Mouse (Mus musculus) layer of hippocampus, adult 9-10 months (tissue): ENCODE measurements at regions not wholly inside any gene's neighbourhood (a gene's known extent, or its start where the extent isn't known, plus 50 kb on each side); places are given as distances from the start of the nearest gene placed in this dataset.

Experiments
- DNase-seq: peaks from one replicate; pipeline ENCODE4 v3.0.0; 2022; ENCODE audit warnings: low spot score

DNA sequence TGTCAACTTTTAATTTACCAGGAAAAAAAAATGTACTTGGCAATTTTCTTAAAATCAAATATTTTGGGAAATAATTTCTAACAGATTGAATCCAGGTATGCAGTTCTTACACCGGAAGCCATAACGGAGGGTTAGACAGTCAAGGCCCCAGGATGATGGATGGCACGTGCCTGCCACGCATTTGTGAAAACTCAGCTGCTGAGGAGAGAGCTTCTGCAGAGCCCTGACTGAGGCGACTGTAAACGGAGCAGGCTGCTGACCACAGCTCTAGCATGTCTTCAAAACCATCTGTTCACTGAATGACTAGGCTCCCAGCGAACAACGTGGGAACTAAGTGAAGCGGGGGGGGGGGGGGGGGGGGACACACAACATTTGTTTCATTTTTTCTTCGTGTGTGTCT, 416.5 kb upstream of the Castor2 start:
- DNase-seq = no peak

DNA sequence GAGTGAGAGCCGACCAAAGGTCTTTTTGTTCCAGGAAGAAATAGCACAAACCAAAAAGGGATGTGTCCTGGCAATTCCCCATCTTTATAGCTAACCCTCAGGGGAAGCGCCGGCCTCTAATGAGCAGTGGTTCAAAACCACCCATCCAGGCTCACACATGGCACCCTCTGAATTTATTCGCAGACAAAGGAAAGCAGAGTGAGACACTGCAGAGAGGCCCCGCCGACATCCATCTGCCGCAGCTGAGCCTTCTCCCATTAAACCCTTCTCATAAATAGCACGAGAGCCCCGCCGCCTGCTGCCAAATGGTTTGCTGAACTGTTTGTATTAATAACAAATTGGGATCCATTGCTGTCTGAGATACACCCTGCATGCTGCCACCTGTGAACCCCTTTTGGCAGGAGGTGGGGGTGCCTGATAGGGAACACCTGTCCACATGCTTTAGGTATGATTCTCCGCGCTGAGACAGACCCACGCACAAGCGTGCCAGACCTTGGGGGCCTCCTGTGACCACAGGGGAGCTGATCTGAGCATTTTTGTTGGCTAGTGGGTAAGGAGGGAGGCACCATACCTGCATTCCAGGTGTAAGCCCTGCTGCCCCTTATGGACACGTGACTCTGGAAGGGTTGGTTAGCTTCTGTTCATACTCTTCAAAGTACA, 422.6 kb upstream of the Castor2 start:
- peak; percentile 37 for DNase-seq

- DNase-seq = no peak
Measured at GRCm38 (mm10) chr5:133675636-133676035, 423.9 kb upstream of the Castor2 start.

GRCm38 (mm10) chr5:133666473-133666872, 433.0 kb upstream of the Castor2 start:
- no peak for DNase-seq

- no peak for DNase-seq
Measured at GRCm38 (mm10) chr5:133662474-133663256, 436.8 kb upstream of the Castor2 start.

GRCm38 (mm10) chr5:133660351-133660750, 439.2 kb upstream of the Castor2 start:
- DNase-seq = no peak

DNA sequence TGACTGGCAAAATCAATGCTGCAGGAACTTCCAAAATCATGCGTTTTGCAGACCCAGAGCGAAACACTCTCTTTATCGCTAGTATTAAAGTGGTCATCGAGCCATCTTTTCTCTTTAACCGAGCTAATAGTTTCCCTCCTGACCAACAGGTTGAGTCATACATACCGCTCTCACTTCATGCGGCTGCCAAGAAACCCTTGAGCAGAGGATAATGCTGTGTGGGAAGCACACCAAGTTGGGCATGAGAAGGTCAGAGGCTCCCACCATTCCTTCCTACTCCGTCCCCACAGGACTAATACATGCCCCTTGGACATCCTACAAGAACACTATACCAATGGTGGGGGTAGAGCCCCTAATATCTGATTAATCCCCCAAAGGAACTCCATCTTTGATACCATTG, 442.7 kb upstream of the Castor2 start:
- DNase-seq = no peak

DNA sequence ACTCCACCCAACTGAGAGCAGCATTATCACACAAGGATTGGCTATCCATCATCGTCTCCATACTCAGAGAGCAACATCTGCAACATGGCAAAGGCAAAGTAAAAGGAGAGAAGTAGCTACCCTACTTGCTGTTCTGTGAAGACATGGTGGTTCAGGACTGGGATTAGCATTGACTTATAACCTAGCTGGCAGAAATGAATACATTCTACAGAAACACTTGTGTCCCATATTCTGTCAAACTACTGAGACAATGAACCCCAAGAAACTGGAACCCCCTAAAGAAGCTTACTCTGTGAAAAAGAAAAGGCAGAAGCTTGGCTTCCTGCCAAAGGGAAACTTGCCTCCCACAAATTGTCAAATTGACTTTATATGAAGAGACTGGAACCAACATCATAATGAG, 446.1 kb upstream of the Castor2 start:
- no peak for DNase-seq

GRCm38 (mm10) chr5:133650246-133650645, 449.3 kb upstream of the Castor2 start:
- no peak for DNase-seq

DNA sequence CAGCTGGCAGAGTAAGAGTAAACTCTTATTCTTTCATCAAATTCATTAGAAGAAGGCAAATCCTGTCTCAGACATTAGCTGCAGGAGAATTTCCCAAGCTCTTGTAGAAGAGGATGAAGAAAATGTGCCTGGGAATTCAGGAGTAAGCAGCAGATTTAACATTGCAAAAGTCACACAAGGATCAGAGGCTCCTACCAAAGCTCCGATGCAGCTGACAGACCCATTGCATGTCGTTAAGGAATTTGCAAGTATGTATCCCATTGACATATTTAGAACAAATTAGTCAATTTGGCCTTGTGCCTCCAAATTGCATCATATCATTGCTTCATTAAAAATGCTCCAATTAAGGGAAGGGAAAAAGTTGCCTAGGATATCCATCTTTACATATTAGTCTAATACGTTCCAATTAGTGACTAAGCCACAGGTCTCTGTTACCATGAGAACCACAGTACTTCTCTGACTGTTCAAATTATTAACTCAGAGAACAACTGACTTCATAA, 453.8 kb upstream of the Castor2 start:
- no peak for DNase-seq

- DNase-seq = no peak
Measured at GRCm38 (mm10) chr5:133643326-133643725, 456.2 kb upstream of the Castor2 start.

DNA sequence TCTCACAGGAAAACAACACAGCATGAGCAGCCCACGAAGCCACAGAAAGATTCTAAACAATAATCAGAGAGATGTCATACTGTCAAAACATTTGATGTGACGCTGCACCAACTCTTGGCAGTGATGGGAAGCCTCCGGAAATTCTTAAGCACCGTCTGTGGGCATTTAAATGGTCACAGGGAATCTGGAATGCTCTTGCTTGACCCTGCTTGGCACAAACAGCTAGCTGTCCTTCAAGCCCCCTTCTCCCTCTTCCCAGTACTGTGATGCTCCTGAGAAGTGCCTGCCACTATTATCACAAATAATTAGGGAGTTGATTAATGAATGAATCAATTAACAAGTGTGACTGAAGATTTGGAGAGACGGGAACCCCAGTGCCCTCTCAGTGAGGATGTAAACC, 465.0 kb upstream of the Castor2 start:
- DNase-seq = no peak

- no peak for DNase-seq
Measured at GRCm38 (mm10) chr5:133631812-133632211, 467.7 kb upstream of the Castor2 start.

GRCm38 (mm10) chr5:133619347-133619746, 480.2 kb upstream of the Castor2 start:
- no peak for DNase-seq

GRCm38 (mm10) chr5:133601241-133601739, 498.2 kb upstream of the Castor2 start:
- DNase-seq = no peak

GRCm38 (mm10) chr5:133600630-133601029, 498.9 kb upstream of the Castor2 start:
- no peak for DNase-seq

DNA sequence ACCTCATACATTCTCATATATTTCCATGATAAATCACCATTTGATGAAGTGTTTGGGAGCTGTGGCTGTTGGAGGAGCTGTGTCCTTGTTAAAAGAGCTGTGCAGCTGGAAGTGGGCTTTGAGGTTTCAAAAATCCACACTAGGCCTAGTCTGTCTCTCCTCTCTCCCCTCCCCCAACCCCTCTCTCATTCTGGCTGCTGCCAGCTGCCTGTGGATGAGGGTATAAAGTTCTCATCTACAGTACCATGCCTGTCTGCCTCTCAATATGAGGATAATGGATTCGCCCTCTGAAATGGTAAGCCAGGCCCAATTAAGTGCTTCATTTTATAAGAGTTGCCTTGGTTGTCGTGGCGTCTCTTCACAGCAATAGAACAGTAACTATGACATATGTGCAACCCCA, 501.4 kb upstream of the Castor2 start:
- no peak for DNase-seq

DNA sequence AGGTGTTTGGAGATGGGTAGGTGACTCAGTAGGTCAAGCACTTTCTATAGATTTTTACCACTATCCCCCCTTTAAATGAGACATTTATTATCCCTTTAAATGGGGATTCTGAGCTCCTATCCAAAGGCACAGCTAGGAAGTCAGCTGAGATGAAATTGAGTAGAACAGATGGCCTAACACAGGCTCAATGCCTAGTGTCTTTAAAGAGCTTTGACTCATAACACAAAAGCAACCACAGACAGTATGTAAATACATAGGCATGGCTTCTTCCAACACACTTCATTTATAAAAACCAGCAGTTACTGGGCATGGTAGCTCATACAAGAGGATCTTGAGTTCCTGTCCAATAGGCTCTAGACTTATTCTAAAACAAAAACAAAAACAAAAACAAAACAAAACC, 513.0 kb upstream of the Castor2 start:
- no peak for DNase-seq

GRCm38 (mm10) chr5:133585181-133585580, 514.3 kb upstream of the Castor2 start:
- DNase-seq = peak; percentile 50

DNA sequence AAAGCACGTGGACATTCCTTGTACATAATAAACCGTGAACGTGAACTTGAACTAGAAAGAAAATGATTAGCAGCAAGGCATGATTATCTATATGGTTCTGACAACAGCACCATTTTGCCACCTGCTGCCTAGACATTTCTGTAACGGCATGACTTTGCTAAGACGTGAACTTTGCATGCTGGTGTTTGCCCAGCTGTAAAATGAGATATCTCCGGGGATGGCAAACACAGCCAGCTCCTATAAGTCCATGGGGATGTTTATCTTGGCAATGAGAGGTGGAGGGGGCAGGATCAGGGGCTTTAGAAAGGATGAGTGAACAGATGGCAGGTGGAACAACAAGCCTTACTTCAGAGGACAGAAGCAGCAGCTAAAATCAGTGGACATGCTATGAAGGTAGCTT, 522.9 kb upstream of the Castor2 start:
- no peak for DNase-seq

- DNase-seq = no peak
Measured at GRCm38 (mm10) chr5:133569096-133569495, 530.4 kb upstream of the Castor2 start.

GRCm38 (mm10) chr5:133566506-133566905, 533.0 kb upstream of the Castor2 start:
- DNase-seq = no peak

- DNase-seq = no peak
Measured at GRCm38 (mm10) chr5:133550657-133551056, 548.9 kb upstream of the Castor2 start.
